Mouse (Mus musculus) Patski (cell line): ENCODE measurements around the gene Gm20388. TPM values are rescaled to one million over a fixed set of nuclear protein-coding genes. Genes with fewer than 3 reads are reported as not detected.
"Not testable (repeated sequence)": the region's sequence is repeated elsewhere in the genome, so short reads cannot be mapped to it uniquely, and the experiment has no call there.

Experiments
- ATAC-seq: fragments of 100-300 bp; one replicate; pipeline ENCODE4 v1.8.0; 2021
- CTCF ChIA-PET: fragments of 350-600 bp; sonication (Branson Sonifier 250); formaldehyde crosslinking; loops from one replicate; lab custom pipeline; 2022; ENCODE audit warnings: inconsistent platforms; lab: Charles Lee
- POLR2A ChIA-PET: fragments of 350-600 bp; sonication (Branson Sonifier 250); formaldehyde crosslinking; loops from one replicate; lab custom pipeline; 2022; ENCODE audit warnings: antibody characterized with exemption, inconsistent platforms; lab: Charles Lee
- DNase-seq: peaks from one replicate; pipeline ENCODE4 v3.0.0-alpha.2; 2011; ENCODE audit warnings: low read depth, low spot score
- H3K27me3 ChIP-seq: fragments of 371-371 bp; one replicate; pipeline ENCODE4 v1.5.1; 2021
- CTCF ChIP-seq: fragments of 100-300 bp; IDR thresholded peaks from one replicate; pipeline ENCODE4 v1.5.1; 2021
- in situ Hi-C: fragments of 300-500 bp; cut with MboI; formaldehyde crosslinking; loops from 3 replicates; pipeline ENCODE4 v1.11.1; 2018; ENCODE audit warnings: low pct_unique_long_range_greater_than_20kb, mixed read lengths
- polyA plus RNA-seq: library from polyadenylated mRNA; unstranded; gene quantifications from one replicate; pipeline ENCODE4 v1.2.3, GENCODE M21; 2021

The Gm20388 gene
- polyA plus RNA-seq, 1 experiment from 2014 or later: 86.7 TPM

GRCm38 (mm10) chr8:121315569-121315968 is 1404.9 kb downstream of the Gm20388 start:
- H3K27me3 ChIP-seq: peaks cover 4% of the 10 kb centered on the region
- no peak for DNase-seq
- in situ Hi-C loops: no loop called here
- POLR2A ChIA-PET: interaction anchor here (0.5 kb wide), 1 partner anchor 32 kb away, joined by 3 read pairs; no protein-coding TSS in a partner anchor
- no peak for ATAC-seq
- CTCF ChIA-PET: no interaction called here
- no peak for TF ChIP-seq CTCF

GRCm38 (mm10) chr8:121316009-121316408 is 1405.4 kb downstream of the Gm20388 start:
- in situ Hi-C loops: no loop called here
- H3K27me3 ChIP-seq: peaks cover 4% of the 10 kb centered on the region
- DNase-seq: no peak
- ChIA-PET POLR2A (interaction anchor here (0.5 kb wide), 1 partner anchor 31 kb away, joined by 3 read pairs; no protein-coding TSS in a partner anchor), CTCF (no interaction called here)
- no peak for ATAC-seq
- TF ChIP-seq CTCF: no peak

DNA sequence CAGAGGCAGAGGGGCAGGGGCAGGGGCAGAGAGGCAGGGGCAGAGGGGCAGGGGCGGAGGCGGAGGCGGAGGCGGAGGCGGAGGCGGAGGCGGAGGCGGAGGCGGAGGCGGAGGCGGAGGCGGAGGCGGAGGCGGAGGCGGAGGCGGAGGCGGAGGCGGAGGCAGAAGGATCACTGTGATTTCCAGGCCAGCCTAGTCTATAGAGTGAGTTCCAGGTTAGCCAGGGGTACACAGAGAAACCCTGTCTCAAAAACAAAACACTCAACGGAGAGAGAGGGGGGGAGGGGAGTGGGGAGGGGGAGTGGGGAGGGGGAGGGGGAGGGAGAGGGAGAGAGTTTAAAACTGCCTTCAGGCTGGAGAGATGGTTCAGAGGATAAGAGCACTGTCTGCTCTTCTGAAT is 1408.1 kb downstream of the Gm20388 start:
- H3K27me3 ChIP-seq, DNase-seq, ATAC-seq, in situ Hi-C loops, POLR2A ChIA-PET: not testable (repeated sequence)
- CTCF ChIA-PET: interaction anchor here (1.2 kb wide), 1 partner anchor 30 kb away, joined by 3 read pairs; no protein-coding TSS in a partner anchor

- POLR2A ChIA-PET: no interaction called here
- ATAC-seq (no peak), DNase-seq (no peak)
- no peak for TF ChIP-seq CTCF
- CTCF ChIA-PET: interaction anchor here (1.2 kb wide), 1 partner anchor 30 kb away, joined by 3 read pairs; no protein-coding TSS in a partner anchor
- in situ Hi-C loops: no loop called here
- no peaks in the 10 kb centered on the region for H3K27me3 ChIP-seq
Observed at GRCm38 (mm10) chr8:121319491-121319890, 1408.8 kb downstream of the Gm20388 start.

GRCm38 (mm10) chr8:121326164-121326910 is 1415.7 kb downstream of the Gm20388 start:
- DNase-seq: no peak
- in situ Hi-C loops: no loop called here
- ChIA-PET POLR2A (interaction anchor here (0.6 to 0.7 kb wide), 2 partner anchors 29 to 167 kb away, joined by 3 to 6 read pairs; no protein-coding TSS in a partner anchor), CTCF (no interaction called here)
- H3K27me3 ChIP-seq: no peaks in the 10 kb centered on the region
- no peak for ATAC-seq
- no peak for TF ChIP-seq CTCF

DNA sequence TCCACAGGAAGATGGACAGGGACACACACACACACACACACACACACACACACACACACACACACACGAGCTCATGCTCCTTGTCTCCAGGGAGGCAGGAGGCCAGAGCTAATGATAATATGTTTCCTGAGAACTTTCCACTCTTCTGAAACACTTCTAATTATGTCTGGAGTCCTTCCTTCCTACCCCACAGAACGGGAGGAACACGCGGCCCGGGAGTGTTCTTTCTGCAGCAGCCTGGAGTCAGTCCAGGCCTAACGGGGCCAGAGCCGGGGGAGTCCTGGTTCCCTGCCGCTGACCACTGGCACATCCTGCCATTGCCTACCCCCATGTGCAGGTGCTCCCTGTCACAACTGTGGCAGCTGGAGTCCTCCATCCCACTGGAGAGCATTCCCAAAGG is 1421.8 kb downstream of the Gm20388 start:
- CTCF ChIA-PET: interaction anchor here (0.6 kb wide), 1 partner anchor 103 kb away, joined by 3 read pairs; no protein-coding TSS in a partner anchor
- POLR2A ChIA-PET: no interaction called here
- no peak for ATAC-seq
- DNase-seq: no peak
- in situ Hi-C loops: no loop called here
- TF ChIP-seq CTCF: no peak
- no peaks in the 10 kb centered on the region for H3K27me3 ChIP-seq

GRCm38 (mm10) chr8:121334495-121335424 is 1424.1 kb downstream of the Gm20388 start:
- DNase-seq: no peak
- H3K27me3 ChIP-seq: no peaks in the 10 kb centered on the region
- no peak for TF ChIP-seq CTCF
- ChIA-PET CTCF (no interaction called here), POLR2A (no interaction called here)
- no peak for ATAC-seq
- in situ Hi-C loops: no loop called here

GRCm38 (mm10) chr8:121335684-121336083 is 1425.0 kb downstream of the Gm20388 start:
- ChIA-PET POLR2A (no interaction called here), CTCF (no interaction called here)
- TF ChIP-seq CTCF: no peak
- no peaks in the 10 kb centered on the region for H3K27me3 ChIP-seq
- DNase-seq: no peak
- in situ Hi-C loops: no loop called here
- ATAC-seq: no peak

DNA sequence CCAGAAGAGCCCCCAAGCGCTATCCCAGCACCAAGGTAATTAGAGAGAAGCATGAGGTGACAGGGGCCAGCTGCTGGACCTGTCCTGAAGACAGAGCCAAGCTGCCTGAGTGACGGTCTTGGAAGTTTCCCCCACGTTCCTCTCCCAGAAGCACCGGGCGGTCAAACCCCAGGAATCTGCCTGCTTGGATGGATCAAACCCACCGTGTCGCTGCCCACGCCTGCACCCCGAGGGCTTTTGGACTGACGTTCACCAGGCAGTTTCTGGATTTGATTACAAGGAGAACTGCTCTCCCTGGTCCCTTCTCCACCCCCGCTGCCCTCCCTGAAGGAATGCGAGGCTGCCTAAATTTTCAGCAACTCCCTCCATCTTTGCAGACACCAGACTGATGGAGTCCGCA is 1432.3 kb downstream of the Gm20388 start:
- ATAC-seq: no peak
- DNase-seq: no peak
- TF ChIP-seq CTCF: no peak
- H3K27me3 ChIP-seq: peaks cover 12% of the 10 kb centered on the region
- ChIA-PET CTCF (no interaction called here), POLR2A (interaction anchor here (0.5 kb wide), 1 partner anchor 245 kb away, joined by 11 read pairs; no protein-coding TSS in a partner anchor)
- in situ Hi-C loops: no loop called here

GRCm38 (mm10) chr8:121344486-121344885 is 1433.8 kb downstream of the Gm20388 start:
- ChIA-PET CTCF (no interaction called here), POLR2A (no interaction called here)
- ATAC-seq (no peak), DNase-seq (no peak)
- in situ Hi-C loops: no loop called here
- peaks cover 12% of the 10 kb centered on the region for H3K27me3 ChIP-seq
- no peak for TF ChIP-seq CTCF
